Mouse (Mus musculus): ENCODE measurements at regions not wholly inside any gene's neighbourhood (a gene's known extent, or its start where the extent isn't known, plus 50 kb on each side); places are given as distances from the start of the nearest gene placed in this dataset.

GRCm38 (mm10) chr1:81745024-81745960 lies 487.6 kb upstream of the Gm9747 start:
- no peak for DNase-seq (ENCODE audit: low spot score in 2 of 2)

DNA sequence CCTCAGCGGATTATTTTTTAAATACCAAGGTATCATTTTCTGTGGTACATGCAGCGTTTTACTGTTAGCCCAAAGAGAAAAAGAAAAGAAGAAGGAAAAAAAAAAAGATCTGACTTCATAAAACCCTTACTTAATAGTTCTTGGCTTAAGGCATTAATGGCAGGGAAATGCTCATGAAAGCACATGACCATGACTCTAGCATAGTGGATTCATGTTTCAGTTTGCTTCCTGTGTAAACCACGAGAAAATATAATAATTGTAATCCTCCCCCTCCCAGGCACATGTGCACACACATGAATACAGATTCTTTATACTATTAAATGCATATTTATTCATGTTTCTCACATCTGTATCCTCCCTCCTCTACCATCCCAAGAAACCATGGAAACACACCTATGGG lies 486.9 kb upstream of the Gm9747 start:
- no peak for DNase-seq (ENCODE audit: low spot score in 2 of 2)

- no peak for DNase-seq (ENCODE audit: low spot score in 2 of 2)
These were observed 485.9 kb upstream of the Gm9747 start for GRCm38 (mm10) chr1:81747025-81747424.

DNA sequence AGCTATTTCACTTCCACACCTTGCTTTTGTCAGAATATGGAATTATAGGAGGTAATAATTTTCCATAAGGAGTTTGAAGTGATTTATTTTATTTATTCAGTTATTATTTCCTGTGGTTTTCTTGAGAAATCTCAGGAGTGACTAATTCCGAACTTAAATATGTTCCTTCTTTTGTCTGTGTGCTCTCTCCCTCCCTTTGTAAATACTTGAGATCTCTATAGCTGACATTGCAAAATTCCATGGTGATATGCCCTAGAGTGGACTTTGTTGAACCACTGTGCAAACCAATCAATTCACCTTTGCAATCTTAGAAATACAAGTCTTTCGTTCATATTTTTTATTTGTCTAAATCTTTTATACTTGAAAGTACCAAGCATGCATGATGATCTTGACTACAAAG lies 478.8 kb upstream of the Gm9747 start:
- DNase-seq (ENCODE audit: low spot score in 2 of 2) = no peak

DNA sequence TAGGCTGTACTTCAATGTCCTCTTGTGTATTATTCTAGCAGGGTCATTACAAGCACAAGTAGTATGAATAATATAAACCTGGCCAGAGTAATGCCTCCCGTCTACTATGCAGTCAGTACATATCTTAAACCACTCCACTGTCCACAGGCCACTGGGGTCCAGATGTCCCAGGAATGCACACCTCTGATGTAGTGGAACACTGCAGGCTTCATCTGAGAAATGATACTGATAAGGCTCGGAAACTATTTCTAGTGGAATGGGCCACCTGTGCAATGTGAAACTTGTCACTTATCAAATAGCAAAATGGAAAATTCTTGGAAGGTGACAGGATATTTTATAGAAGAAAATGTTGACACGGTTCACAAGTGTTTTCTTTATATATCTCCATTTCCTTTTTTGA lies 477.6 kb upstream of the Gm9747 start:
- DNase-seq (ENCODE audit: low spot score in 2 of 2) = no peak

DNA sequence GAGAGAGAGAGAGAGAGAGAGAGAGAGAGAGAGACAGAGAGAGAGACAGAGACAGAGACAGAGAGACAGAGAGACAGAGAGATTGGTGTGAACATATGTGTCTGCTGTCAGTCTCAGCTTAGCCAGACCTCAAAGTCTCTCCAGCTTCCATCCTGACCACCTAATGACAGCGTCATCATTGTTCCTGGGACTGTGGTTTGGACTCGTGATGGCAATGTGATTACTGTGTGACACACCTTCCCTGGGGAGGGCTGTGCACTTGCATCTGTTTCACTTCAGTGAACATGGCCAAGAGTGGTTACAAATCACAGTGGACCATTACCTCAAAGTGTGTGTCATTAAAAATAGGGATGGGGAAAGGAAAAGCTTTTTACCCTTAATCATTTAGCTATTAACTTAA lies 477.2 kb upstream of the Gm9747 start:
- DNase-seq (ENCODE audit: low spot score in 2 of 2) = no peak

- DNase-seq (ENCODE audit: low spot score in 2 of 2) = no peak
These were observed 473.0 kb upstream of the Gm9747 start for GRCm38 (mm10) chr1:81759919-81760318.

- DNase-seq (ENCODE audit: low spot score in 2 of 2) = no peak
These were observed 461.2 kb upstream of the Gm9747 start for GRCm38 (mm10) chr1:81771704-81772103.

- no peak for DNase-seq (ENCODE audit: low spot score in 2 of 2)
These were observed 452.3 kb upstream of the Gm9747 start for GRCm38 (mm10) chr1:81780583-81780982.

DNA sequence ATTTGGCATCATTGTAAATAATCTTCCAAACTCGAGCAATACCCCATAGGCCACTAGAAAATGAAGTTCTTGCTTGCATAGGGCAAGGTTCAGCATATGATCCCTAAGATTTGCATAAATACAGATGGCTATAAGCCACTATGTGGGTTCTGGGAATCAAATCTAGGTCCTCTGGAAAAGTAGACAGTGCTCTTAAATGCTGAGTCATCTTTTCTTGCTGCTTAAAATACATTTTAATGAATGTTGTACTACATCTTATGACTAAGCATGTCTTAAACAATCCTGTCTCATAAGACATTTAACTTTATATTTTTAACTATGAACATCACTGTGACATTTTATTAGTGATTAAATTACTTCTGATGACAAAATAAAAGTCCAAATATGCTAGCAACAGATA lies 448.6 kb upstream of the Gm9747 start:
- DNase-seq (ENCODE audit: low spot score in 2 of 2) = no peak

DNA sequence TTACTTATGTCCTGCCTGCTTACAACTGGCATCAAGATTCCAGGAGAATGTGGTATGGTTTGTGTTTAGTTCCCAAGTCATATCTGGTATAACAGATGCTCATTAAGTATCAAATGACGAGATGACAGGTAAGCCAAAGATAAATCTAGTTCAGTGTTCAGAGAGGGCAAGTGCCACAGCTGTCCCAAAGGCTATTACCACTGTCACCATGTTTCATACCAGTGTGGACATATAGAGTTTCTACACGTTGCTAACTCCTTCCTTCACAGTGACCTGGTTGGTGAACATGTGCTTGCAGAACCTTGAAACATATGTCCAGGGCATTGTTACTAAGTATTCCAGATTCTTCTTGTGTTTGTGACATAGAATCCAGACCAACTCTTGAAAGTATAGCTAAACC lies 438.1 kb upstream of the Gm9747 start:
- no peak for DNase-seq (ENCODE audit: low spot score in 2 of 2)

GRCm38 (mm10) chr1:81795399-81795798 lies 437.5 kb upstream of the Gm9747 start:
- no peak for DNase-seq (ENCODE audit: low spot score in 2 of 2)

DNA sequence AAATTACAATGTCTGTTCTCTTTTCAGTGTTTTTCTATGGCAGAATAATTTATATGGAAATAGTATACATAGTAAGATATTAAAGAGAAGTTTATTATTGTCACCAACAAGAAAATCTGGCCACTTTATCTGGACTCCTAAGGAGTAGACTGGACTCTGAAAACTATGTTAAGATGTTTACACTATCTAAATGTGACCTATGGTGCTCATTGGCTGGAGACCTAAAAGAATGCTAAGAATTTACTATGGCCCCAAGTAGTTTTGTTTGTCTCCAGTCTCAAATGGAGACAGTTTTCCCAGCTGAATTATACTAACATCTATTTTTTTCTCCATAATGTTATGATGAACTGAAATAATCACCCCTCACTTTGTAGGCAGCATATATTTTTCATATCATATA lies 421.3 kb upstream of the Gm9747 start:
- no peak for DNase-seq (ENCODE audit: low spot score in 2 of 2)

DNA sequence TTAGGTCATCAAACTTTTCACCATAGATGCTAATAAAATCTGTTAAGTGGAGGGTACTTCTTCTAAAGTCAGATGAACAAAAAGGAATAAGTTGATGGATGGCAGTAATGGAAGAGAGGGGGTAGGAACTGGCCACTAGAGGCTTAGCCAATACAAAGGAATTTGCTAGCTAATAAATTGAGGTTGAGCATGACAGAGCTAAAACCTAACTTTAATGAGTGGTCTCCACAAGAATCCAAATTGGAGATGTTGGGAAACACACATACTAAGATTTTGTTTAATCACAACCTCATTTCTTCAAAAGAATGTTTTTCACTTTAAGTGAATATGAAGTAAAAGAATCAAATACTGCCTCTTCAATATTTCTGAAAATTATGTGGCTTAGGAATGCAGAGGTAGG lies 414.0 kb upstream of the Gm9747 start:
- DNase-seq (ENCODE audit: low spot score in 2 of 2) = no peak

- no peak for DNase-seq (ENCODE audit: low spot score in 2 of 2)
These were observed 390.9 kb upstream of the Gm9747 start for GRCm38 (mm10) chr1:81841966-81842365.

DNA sequence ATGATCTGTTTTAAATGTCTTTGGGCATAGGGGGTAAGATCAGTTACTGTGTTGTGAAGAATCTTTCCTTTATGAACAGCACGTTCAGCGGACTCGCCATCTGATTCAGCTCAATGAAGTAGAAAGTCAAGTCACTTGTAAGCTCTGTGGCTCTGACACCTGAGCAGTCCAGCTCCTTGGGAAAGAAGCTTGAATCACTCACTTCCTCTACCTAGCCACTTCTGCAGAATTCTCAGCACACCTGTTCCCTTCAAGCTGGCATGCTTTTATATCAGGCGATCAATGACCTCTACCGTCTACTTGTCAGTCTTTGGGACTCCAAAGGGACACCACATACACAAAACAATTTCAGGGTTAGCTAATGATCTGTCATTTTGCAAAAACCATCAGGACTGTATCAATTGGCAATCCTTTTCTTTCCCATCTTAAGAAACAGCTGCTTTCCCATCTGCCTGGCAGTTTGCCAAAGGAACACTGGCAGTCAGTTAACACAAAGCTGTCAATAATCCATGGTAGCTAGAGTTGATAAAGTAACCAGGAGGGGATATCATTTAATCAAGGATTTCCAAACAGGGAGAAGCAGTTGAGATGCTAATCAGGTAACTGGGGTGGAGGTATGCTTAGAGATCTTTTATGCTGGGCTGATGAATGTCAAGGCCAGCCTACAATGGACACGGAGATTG lies 382.3 kb upstream of the Gm9747 start:
- DNase-seq (ENCODE audit: low spot score in 2 of 2) = no peak

- no peak for DNase-seq (ENCODE audit: low spot score in 2 of 2)
These were observed 373.4 kb upstream of the Gm9747 start for GRCm38 (mm10) chr1:81859464-81859863.

GRCm38 (mm10) chr1:81864571-81864970 lies 368.3 kb upstream of the Gm9747 start:
- no peak for DNase-seq (ENCODE audit: low spot score in 2 of 2)

DNA sequence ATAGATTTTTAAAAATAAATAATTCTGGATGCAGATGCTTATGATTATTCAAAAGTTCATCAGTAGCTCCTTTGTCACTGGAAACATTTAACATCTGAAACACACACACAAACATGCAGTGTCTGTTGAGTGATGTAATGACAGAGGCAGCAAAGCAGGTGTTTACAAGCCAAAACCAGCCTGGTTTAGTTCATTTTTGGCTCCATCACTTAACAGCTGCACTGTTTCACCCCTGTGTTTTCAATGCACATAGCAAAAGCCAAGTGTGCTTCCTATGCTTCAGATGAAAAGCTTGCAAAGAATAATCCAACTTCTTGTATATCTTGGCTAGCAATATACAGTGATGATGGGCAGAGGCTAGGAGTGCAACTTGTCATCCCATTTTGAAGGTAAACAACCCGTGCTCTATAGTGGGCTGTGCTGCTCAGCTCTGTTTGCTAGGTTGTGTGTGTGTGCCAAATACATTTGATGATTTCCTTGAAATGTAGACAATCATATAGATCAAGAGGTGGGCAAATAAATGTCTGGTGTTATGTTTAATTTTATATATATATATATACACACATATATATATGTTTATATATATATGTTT lies 345.9 kb upstream of the Gm9747 start:
- DNase-seq (ENCODE audit: low spot score in 2 of 2) = no peak

DNA sequence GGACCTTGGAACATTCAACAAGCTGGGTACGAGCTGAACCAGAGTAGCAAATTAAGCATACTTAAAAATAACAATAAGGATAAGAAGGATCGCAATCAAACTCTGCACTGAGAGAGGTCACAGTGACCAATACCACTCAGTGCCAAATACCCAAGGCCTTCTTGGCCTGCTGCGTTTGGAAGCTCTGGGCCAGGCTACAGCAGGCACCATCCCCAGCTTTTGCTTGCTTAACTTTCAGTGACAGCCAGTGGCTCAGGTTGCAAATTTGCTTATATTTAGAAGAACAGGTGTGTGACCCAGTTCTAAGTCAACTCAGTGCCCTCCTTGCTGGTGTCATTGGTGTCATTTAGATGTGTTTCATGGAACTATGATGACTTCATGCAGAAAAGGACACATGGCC lies 335.7 kb upstream of the Gm9747 start:
- no peak for DNase-seq (ENCODE audit: low spot score in 2 of 2)

- DNase-seq (ENCODE audit: low spot score in 2 of 2) = no peak
These were observed 332.1 kb upstream of the Gm9747 start for GRCm38 (mm10) chr1:81900843-81901242.

DNA sequence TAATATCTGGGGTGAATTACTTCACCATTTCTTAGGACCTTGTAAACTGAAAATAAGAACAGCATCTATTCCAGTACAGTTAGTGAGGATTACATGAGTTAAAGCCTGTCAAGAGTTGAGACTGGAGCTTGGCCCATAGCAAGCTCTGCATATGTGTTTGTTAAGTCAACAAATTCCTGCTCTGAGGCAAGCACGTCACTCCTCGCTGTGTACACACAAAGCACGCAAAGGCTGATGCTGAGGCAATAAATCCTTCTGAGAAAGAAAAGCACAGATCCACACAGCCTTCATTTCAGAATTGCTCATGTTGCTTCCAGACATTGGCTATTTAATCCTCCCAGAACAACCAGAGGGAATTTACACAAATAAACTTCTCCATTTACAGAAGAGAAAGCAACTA lies 328.9 kb upstream of the Gm9747 start:
- no peak for DNase-seq (ENCODE audit: low spot score in 2 of 2)

GRCm38 (mm10) chr1:81912607-81913006 lies 320.3 kb upstream of the Gm9747 start:
- no peak for DNase-seq (ENCODE audit: low spot score in 2 of 2)

All from urinary bladder, postnatal 4 days (tissue).